Mouse (Mus musculus): ENCODE measurements around the gene Rpl23.
"Not testable (repeated sequence)": the region's sequence is repeated elsewhere in the genome, so short reads cannot be mapped to it uniquely, and the experiment has no call there.

Rpl23 gene

DNA sequence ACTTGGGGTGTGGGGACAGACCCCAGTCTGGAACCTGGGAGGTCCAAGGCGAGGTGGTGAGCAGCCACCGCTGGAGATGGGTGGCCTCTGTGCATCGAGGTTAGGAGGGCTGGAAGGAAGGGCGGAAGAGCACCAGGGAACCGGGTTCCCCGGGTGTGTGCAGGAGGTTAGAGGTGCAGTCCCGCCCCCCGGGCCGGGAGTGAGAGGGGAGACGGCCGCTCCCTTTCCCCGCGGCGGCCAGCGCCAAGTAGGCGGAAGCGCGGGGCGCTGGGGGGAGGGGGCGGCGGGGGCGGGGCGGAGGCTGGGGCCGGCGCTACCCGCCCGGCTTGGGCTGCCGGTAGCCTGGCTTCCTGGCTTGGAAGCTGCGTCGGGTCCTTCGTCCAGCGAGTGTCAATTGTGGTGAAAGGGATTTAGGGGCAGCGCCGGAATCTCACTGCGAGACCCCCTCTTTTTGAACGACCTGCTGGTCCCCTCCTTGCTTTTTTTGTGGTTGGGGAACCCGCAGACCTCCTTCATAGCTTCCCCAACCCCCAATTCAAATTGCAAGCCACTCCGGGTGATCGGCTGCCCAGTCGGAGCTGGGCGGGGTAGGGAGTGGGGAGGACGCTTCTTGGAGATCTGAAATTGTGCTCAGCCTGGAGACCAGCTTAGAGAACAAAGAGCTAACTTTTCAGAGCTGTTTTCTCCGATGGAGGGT is 17.9 kb upstream of the Rpl23 start:
- peak; percentile 65 for DNase-seq (ENCODE audit: low read depth, low spot score)

DNA sequence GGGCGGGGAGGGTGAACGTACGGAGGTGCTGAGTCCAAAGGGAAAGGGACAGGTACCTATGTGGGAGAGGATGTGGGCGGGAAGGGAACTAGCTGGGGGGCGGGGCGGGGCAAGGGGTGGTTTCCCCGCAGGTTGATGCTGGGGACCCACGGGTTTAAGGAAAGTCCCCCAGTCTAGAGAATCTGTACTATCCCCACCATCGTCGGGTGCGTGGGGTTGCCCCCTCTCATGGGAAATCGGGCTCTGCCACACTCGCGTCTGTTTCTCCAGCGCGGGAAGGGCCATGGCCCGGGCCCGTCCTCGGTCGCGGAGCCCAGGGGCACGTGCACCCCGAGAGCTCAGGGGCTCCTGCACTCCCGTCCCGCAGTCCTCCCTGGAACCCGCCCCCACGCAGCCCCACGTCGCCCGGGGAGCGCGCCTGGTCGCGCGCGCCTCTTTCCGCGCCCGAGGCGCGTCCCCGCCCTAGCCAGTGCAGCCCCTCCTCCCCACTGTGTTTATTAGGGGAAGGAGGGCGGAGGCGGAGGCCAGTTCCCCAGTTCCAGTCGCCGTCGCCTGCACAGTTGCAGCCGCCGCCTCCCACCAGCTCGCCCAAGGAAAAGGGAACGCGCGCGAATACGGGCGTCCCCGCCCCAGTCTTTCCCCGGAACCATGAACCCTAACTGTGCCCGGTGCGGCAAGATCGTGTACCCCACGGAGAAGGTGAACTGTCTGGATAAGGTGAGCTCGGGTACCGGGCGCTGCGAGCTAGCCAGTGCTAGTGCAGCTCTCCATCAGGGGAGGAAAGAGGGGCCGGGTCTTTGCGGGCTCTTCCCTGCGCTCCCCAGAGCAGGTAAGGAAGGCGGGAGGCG is 17.1 kb upstream of the Rpl23 start:
- peak; percentile 95 for DNase-seq (ENCODE audit: low read depth, low spot score)

DNA sequence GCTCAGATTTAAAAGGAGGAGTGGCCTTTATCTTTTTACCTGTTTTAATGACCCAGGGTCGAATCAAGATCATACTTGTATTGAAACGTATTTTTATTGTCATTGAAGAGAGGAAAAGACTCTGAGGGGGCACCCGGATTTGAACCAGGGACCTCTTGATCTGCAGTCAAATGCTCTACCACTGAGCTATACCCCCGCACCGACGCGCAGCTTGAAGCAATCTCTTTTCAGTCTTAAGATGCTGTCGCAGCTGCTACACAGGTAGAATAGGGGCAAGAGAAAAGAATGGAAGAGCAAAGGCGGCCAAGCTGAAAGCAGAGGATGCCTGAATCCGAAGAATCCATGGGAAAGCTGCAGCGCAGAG is 16.5 kb upstream of the Rpl23 start, which contains the start of gene Lasp1:
Lasp1 (plus strand) TSS at position 219 of the 364 bp plus-strand sequence.
- peak; percentile 93 for DNase-seq (ENCODE audit: low read depth, low spot score)

DNA sequence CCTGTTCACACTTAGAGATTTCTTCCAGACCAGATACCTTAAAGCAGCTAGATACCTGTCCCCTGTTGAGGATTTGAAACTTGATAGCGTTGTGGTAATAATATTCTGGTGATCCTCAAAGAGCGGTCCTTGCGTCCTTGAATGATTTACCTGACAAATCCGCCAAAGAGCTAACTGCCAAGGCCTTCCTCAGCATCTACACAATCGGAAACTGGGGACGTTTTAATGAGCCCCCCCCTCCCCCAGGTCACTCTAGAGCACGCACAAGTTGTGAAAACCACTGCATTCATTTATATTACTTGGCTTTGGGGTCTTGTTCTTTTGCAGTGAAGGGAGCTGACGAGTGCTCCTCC is 15.8 kb upstream of the Rpl23 start:
- no peak for DNase-seq (ENCODE audit: low read depth, low spot score)

DNA sequence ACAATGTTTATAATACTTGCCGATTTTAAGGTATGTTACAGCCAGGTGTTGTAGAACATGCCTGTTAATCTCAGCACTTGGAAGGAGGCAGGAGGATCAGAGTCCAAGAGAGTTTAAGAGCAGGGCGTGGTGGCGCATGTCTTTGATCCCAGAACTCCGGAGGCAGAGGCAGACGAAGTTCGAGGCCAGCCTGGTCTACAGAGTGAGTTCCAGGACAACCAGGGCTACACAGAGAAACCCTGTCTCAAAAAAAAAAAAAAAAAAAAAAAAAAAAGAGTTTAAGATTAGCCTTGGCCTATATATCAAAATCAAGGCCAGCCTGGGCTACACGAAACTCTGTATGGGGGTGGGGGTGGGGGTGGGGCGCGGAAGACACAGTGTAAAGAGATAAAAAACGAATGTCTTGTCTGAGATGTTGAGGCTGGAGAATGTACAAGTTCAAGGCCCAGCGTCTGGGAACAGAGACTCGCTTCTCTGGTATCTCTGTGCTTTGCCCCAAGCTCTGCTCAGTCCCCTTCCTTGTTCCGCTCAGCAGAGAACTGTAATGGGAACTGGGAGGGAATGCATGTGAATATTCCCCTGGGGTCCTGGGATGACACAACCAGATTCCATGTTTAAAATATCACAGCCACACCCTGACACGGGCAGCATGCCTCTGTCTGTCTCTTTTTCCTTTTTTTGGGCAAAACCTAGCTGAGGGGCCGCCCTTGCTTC is 15.3 kb upstream of the Rpl23 start:
- no peak for DNase-seq (ENCODE audit: low read depth, low spot score)

DNA sequence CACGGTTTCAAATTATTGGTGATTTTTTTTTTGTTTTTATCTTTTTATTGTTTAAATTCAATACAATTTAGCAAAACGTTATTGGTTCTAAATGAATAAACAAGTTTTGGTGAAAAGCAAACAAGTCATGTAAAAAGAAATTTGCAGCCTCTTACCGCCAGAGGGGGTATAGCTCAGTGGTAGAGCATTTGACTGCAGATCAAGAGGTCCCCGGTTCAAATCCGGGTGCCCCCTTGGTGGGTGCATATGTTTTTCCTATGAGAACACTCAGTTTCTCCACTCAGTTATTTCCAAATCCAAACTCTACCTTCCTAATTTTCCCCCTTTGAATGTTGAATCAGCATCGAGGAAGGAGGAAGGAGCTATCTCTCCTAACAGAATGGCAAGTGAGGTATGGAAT is 14.7 kb upstream of the Rpl23 start:
- DNase-seq (ENCODE audit: low read depth, low spot score) = peak; percentile 84

DNA sequence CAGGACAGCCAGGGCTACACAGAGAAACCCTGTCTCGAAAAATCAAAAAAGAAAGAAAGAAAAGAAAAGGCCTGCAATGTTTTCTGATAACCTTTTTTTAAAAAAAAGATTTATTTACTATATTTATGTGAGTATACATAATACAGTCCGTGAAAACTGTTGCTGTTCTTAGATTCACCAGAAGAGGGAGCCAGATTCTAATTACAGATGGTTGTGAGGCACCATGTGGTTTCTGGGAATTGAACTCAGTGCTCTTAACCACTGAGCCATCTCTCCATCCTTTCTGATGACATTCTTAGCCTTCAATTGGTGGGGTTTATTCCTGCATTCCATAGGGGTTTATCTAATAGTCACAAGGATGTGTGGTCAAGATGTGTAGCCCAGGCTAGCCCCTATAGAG is 10.9 kb upstream of the Rpl23 start:
- DNase-seq (ENCODE audit: low read depth, low spot score) = peak; percentile 76

DNA sequence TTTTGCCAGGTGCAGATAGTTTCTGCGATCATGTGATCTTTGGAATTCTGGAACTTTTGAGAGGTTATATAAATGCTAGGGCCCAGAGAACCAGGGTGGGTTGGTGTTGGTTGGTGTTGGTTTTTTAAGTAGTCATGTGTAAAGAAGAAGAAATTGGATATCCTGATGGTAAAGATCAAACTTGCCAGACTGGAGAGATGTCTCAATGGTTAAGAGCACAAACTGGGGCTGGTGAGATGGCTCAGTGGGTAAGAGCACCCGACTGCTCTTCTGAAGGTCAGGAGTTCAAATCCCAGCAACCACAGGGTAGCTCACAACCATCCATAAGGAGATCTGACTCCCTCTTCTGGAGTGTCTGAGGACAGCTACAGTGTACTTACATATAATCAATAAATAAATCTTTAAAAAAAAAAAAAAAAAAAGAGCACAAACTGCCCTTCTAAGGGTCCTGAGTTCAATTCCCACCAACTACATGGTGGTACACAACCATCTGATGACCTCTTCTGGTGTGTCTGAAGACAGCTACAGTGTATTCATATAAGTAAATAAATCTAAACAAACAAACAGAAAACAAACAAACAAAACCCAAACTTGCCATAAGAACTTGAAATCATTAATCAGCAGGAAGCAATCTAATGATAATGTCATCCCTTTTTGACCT is 8.7 kb upstream of the Rpl23 start:
- DNase-seq (ENCODE audit: low read depth, low spot score) = not testable (repeated sequence)

DNA sequence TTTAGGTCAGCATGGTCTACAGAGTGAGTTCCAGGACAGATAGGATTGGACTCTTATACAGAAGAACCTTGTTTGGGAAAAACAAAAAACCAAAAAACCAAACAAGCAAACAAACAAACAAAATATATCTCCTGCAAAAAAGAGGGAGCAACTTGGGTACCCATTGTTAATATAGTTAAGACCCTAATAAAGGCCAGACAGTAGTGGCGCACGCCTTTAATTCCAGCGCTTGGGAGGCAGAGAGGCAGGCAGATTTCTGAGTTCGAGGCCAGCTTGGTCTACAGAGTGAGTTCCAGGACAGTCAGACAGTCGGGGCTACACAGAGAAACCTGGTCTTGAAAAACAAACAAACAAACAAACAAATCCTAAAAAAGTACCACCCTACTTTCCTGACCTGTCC is 7.5 kb upstream of the Rpl23 start:
- DNase-seq (ENCODE audit: low read depth, low spot score) = no peak

DNA sequence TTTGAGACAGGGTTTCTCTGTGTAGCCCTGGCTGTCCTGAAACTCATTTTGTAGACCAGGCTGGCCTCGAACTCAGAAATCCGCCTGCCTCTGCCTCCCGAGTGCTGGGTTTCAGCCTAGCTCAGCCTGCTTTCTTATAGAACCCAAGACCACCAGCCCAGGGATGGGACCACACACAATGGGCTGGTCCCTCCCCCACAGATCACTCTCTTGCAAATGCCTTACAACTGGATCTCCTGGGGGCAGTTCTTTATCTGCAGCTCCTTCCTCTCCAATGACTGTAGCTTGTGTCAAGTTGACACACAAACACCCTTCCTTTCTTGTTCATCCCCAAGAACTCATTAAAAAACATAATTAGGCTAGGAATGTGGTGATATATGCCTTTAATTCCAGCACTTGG is 5.7 kb upstream of the Rpl23 start:
- no peak for DNase-seq (ENCODE audit: low read depth, low spot score)

DNA sequence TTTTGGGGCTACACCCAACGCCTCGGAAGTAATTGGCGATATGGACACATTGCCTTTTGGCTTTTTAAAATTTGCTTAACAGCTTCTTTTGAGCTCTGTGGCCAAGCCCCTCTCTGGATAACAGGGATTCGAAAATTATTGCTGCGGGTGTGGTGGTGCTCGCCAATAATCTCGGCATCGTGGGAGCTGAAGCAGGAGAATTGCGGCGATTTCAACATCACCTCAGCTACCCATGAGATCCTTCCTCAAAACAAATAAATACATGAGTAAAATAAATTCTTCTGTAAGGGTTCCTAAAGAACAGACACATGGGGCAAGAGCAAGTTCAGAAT is 293 bp upstream of the Rpl23 start:
- no peak for DNase-seq (ENCODE audit: low read depth, low spot score)

DNA sequence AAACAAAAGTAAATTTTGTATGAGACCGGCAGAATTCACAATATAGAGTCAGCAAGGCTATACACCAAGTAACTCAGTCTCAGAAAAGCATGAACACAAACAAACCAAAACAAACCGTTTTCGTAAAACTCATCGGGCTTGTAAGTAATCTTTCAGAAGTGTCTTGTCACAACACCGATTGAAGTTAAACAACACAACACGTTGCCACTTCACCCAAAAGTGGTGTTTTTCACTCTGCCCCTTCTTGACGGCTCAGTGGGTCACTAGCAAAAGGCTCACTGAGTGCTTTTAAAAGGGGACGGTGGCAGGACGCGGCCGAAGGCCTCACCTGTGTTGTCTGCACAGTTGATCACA is 782 bp downstream of the Rpl23 start:
- no peak for DNase-seq (ENCODE audit: low read depth, low spot score)

DNA sequence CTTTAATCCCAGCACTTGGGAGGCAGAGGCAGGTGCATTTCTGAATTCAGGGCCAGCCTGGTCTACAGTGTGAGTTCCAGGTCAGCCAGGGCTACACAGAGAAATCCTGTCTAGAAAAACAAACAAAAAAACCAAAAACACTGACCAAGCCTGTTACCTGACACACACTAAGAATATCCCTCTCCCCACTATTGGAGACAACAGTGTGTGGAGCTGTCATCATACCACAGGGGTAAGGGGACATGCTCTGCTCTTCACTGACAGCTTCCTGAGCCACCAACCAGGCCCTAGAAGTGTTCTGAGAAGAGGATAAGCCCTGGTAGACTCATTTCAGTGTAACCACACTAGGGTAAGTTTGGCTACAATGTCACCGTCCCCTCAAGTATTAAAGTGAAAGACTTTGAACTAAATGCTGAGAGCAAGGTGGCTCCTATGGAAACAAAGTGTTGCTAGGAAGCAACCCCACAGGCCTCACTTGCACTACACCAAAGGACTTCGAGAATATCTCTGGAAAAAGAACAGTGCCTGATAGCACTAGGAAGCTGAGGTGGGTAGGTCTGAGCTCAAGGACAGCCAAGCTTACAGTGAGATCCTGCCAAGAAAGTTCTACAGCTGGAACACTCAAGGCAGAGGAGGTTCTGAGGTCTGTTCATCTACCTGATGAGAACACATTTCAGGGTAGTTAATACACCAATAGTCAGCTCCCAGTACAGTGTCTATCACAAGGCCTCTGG is 2.1 kb downstream of the Rpl23 start:
- no peak for DNase-seq (ENCODE audit: low read depth, low spot score)

DNA sequence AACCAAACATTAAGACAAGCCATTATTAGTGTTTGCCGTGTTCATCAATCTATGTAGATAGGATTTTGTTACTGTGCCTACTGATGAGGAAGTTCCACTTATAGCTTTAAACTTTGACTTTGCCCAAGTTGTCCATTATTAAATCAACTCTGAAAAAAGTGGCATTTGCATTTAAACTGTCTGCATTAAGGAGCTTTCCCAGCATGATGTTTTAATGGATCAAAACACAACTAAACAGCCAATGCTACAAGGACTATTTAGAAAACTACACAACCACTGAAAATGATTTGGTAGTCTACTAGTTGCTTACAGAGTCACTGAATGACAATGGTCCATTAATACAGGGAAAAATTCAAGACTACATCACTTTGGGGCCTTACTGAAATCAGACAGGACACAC is 3.3 kb downstream of the Rpl23 start:
- DNase-seq (ENCODE audit: low read depth, low spot score) = no peak

DNA sequence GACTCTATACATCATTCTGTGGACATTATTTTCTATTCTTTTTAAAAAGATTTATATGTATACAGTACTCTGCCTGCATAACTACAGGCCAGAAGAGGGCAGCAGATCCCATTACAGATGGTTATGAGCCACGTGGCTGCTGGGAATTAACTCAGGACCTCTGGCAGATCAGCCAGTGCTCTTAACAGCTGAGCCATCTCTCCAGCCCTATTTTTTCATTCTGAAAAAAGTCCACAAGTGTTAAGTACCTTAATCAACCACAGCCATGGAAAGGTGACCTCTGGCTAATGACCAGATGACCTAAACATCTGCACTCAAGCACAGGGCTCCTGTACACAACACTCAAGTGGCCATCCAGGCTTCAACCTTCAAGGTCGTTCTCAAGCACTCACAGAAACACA is 5.1 kb downstream of the Rpl23 start:
- DNase-seq (ENCODE audit: low read depth, low spot score) = peak; percentile 49

DNA sequence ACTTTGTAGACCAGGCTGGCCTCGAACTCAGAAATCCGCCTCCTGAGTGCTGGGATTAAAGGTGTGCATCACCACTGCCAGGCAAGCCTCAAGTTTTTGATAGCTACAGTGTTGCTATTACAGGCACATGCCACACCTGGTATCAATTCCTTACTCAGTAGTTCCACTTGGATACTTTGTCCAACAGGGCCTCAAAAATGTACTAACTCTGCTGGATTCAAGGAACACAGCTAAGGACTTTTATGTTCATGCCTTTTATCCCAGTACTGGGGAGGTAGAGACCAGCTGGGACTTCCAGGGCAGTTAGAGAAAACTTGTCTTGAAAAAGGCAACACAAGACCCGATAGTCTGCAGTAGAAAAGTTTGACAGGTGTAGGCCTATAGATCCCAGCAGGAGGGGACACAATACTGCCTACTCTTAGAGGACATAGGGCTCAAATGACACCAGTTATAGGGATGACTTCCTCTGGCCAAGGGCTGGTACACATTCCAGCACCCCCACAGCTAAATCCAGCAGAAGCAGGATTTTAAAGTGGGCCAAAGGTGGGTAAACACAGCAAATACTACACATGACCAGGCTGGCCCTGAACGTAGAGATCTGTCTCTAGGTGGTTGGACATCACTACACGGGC is 5.6 kb downstream of the Rpl23 start:
- no peak for DNase-seq (ENCODE audit: low read depth, low spot score)

DNA sequence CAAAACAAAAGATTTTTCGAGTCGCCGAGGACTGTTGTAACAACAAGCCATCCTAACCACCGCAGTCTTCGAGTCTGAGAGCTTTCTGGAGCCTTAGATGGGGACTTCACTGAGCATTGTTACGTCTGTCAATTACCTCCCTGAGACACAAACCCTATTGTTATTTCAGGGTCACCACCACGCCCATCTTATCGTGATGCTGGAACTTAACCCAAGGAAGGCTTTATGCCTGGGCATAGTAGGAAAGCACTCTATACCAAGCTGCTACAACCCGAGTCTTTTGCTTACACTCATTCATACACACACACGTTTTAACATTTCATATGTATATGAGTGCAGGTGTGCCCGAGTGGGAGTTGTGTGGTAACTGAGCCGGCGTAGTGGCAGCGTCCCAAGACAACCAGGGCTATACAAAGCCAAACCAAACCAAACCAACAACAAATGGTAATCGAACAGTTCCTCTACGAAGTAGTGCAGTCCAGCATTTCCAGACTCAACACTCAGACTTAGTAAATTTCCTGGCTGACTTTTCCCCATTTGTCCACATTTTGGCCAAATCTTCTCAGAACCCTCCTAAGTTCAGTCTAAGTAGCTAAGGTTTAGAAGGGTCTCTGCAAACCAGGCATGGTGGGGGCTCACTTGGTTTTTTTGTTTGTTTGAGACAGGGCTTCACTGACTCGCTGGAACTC is 6.3 kb downstream of the Rpl23 start, which contains the start of gene 1700001P01Rik:
1700001P01Rik (minus strand) TSS at position 111 of the 689 bp plus-strand sequence.
- no peak for DNase-seq (ENCODE audit: low read depth, low spot score)

DNA sequence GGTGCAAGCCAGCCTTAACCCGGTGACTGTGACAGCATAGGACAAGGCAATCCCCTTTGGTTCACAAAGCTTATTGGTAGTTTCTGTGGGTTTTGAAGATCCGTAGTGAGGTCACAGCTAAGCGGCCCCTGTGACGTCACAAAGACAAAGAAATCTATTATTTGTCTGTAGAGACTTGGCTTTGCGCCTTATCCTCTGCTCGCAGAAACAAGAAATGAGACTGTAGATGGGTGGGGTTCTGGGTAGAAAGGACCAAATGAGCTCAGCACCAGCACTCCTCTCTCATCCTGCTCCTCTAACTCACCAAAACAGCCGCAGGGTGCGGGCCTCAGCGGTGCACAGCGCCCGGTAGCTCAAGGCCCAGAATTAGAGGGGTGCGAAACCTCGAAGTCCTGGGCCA is 7.1 kb downstream of the Rpl23 start:
- no peak for DNase-seq (ENCODE audit: low read depth, low spot score)

DNA sequence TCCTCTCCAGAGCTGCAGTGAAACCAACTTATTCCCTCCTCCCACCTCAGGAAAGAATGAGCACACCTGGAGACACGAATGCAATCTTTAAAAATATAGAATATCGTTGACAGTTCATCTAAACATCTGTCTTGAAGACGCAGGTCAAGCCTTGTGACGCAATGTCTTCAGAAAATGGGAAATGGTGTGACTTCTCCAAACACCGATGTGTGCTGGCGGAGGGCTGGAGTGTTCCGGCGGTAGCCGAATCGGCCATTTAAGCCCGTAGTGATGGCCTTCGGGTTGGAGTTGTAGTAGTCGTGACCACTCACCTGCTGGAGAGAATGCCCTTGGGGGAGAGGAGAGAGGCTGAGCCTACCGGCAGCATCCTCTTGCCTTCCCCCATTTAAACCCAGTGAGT is 10.8 kb downstream of the Rpl23 start:
- DNase-seq (ENCODE audit: low read depth, low spot score) = no peak

DNA sequence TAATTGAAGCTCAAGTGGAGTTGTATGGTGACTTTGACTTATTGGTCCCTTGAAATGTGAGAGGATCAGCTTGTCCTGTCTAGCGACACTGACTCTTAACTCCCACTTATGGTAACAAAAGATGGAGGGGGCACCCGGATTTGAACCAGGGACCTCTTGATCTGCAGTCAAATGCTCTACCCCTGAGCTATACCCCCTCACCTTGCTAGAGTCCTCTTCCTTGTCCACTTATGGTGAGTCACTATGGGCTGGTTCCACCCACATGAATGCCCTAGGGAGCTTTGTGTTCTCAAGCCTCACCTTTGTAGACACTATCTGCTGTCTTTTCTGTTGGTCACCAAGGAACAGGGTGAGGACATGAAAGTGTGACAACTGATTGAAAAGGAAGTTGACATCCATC is 12.5 kb downstream of the Rpl23 start:
- DNase-seq (ENCODE audit: low read depth, low spot score) = no peak

All from brain, adult 2 months (tissue).